In the genomic region with DNA sequence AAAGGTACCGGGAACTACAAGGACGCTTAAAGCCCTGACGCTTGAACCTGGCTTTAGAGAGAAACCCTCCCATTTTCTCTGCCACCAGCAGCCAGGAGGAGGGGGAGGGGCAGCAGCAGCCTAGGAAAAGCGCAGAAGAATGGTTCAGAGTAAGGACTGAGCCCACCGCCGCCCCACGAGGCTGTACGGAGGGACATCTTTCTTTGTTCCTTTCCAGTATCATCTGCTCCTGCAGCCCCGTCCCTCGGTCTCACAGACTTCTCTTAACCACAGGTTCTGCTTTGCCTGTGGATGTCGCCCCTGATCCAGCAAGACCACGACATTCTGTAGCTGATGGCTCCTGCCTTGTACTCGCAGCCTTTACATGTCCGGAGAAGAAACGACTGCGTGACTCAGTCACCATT, we compare ENCODE assay signal across 8 mouse cellular contexts. TPM values are rescaled to one million over a fixed set of nuclear protein-coding genes. Genes with fewer than 3 reads are reported as not detected.
A peak's percentile ranks its signal among the peaks of the same experiment; 100 is the strongest.
DNase-seq lines count a peak whose midpoint lies in the region; ATAC-seq and TF ChIP-seq lines count a peak whose summit lies in the region.

No protein-coding gene starts in this region.

- no peaks in the 10 kb centered on the region for H3K36me3 ChIP-seq in heart, embryonic 11.5 days (ENCODE audit: control insufficient read depth, insufficient read depth, low read length)
- H3K36me3 ChIP-seq in ES-Bruce4 (ENCODE audit: control insufficient read depth, insufficient read depth, low read length, poor library complexity, severe bottlenecking): no peaks in the 10 kb centered on the region
- no peaks in the 10 kb centered on the region; the same call in 1 of the 2 replicates for H3K36me3 ChIP-seq in heart, embryonic 16.5 days (ENCODE audit: control insufficient read depth, insufficient read depth)
- H3K36me3 ChIP-seq in limb, embryonic 15.5 days: 0 out of 2 replicates have a peak, but pooled peaks cover 2% of the 10 kb centered on the region

- peak overlapping the region; percentile 62 for H3K9ac ChIP-seq in heart, embryonic 11.5 days (ENCODE audit: low read depth, low read length)
- H3K9ac ChIP-seq in ES-Bruce4 (ENCODE audit: low read depth, poor library complexity, severe bottlenecking): peak overlapping the region; percentile 22
- peak overlapping the region; percentile 59 for H3K9ac ChIP-seq in heart, embryonic 16.5 days (ENCODE audit: low read length)
- peak overlapping the region; percentile 26; the same call in 1 of the 2 replicates for H3K9ac ChIP-seq in limb, embryonic 15.5 days

- H3K27me3 ChIP-seq in heart, embryonic 11.5 days (ENCODE audit: control insufficient read depth, insufficient read depth, low read length): peaks cover 2% of the 10 kb centered on the region; the same call in 1 of the 2 replicates
- H3K27me3 ChIP-seq in ES-Bruce4 (ENCODE audit: control insufficient read depth, insufficient read depth, low read length, poor library complexity, severe bottlenecking): no peaks in the 10 kb centered on the region
- no peaks in the 10 kb centered on the region for H3K27me3 ChIP-seq in heart, embryonic 16.5 days (ENCODE audit: control insufficient read depth, insufficient read depth, low read length)
- H3K27me3 ChIP-seq in limb, embryonic 15.5 days: peaks cover 7% of the 10 kb centered on the region; the same call in 1 of the 2 replicates

- peak overlapping the region; percentile 86 for H3K4me2 ChIP-seq in heart, embryonic 11.5 days
- peak overlapping the region; percentile 97 for H3K4me2 ChIP-seq in heart, embryonic 16.5 days (ENCODE audit: low read depth, low read length)
- peak overlapping the region; percentile 75 for H3K4me2 ChIP-seq in limb, embryonic 15.5 days

- WGBS in heart, embryonic 11.5 days (ENCODE audit: insufficient replicate concordance): 4% methylated on average over 16 of the region's 16 CpGs
- 3% methylated on average over 16 of the region's 16 CpGs for WGBS in heart, embryonic 16.5 days
- WGBS in limb, embryonic 15.5 days: 2% methylated on average over 16 of the region's 16 CpGs

- peak; percentile 49 for TF ChIP-seq CTCF in ES-Bruce4 (IDR thresholded peaks at IDR 0.05; ENCODE audit: low read depth, low read length)

- H3K4me1 ChIP-seq in heart, embryonic 11.5 days (ENCODE audit: control insufficient read depth, insufficient read depth, low read length): peaks cover 2% of the 10 kb centered on the region; the same call in 1 of the 2 replicates
- H3K4me1 ChIP-seq in ES-Bruce4 (ENCODE audit: control insufficient read depth, insufficient read depth, low read length): peaks cover 2% of the 10 kb centered on the region
- H3K4me1 ChIP-seq in heart, embryonic 16.5 days (ENCODE audit: control insufficient read depth, insufficient read depth, low read length): peaks cover 6% of the 10 kb centered on the region; the same call in 1 of the 2 replicates
- H3K4me1 ChIP-seq in limb, embryonic 15.5 days: peaks cover 11% of the 10 kb centered on the region

- no peak for TF ChIP-seq POLR2A in ES-Bruce4 (IDR thresholded peaks at IDR 0.05; ENCODE audit: insufficient read depth, low read length)

- H3K9me3 ChIP-seq in heart, embryonic 11.5 days (replicated peaks; ENCODE audit: control insufficient read depth, low read length): no peaks in the 10 kb centered on the region
- H3K9me3 ChIP-seq in ES-Bruce4 (replicated peaks; ENCODE audit: control insufficient read depth, insufficient read depth, low read length, poor library complexity, severe bottlenecking): no peaks in the 10 kb centered on the region
- H3K9me3 ChIP-seq in heart, embryonic 16.5 days (replicated peaks; ENCODE audit: control insufficient read depth, low read length): no peaks in the 10 kb centered on the region
- H3K9me3 ChIP-seq in limb, embryonic 15.5 days: no peaks in the 10 kb centered on the region

- H3K27ac ChIP-seq in heart, embryonic 11.5 days (ENCODE audit: low read depth, low read length): no peak overlapping the region
- no peak overlapping the region for H3K27ac ChIP-seq in ES-Bruce4 (ENCODE audit: insufficient read depth, low read length)
- H3K27ac ChIP-seq in heart, embryonic 16.5 days (ENCODE audit: low read length): no peak overlapping the region
- no peak overlapping the region for H3K27ac ChIP-seq in limb, embryonic 15.5 days

- no peak for DNase-seq in heart, adult 8-10 months (ENCODE audit: low spot score)
- peak; percentile 63 to 80 for DNase-seq in cerebellum, postnatal 25 days
- peak; percentile 50 for DNase-seq in neural tube, embryonic 10.5 days (ENCODE audit: extremely low spot score, low spot score)

- no peak for ATAC-seq in heart, embryonic 11.5 days (replicated peaks; ENCODE audit: insufficient number of reproducible peaks, low FRiP score, low TSS enrichment)
- no peak for ATAC-seq in heart, embryonic 16.5 days (replicated peaks; ENCODE audit: extremely low read depth, insufficient read depth, low FRiP score)
- no peak for ATAC-seq in limb, embryonic 15.5 days (ENCODE audit: insufficient number of reproducible peaks, low FRiP score, low TSS enrichment, low read depth)
- no peak for ATAC-seq in erythroblast, adult 5-6 weeks (replicated peaks; ENCODE audit: low FRiP score, poor library complexity, severe bottlenecking)

- peak overlapping the region; percentile 39 for H3K4me3 ChIP-seq in heart, embryonic 11.5 days (ENCODE audit: low read depth, low read length)
- peak overlapping the region; percentile 41 for H3K4me3 ChIP-seq in ES-Bruce4 (ENCODE audit: low read depth, low read length)
- peak overlapping the region; percentile 49 for H3K4me3 ChIP-seq in heart, embryonic 16.5 days (ENCODE audit: low read length)
- peak overlapping the region; percentile 40 for H3K4me3 ChIP-seq in limb, embryonic 15.5 days

- no peak for TF ChIP-seq EP300 in ES-Bruce4 (IDR thresholded peaks at IDR 0.05; ENCODE audit: insufficient read depth, low read depth, low read length)

RNA-seq across cellular contexts. Expression of gene Zap70, which starts 23.6 kb away (rescaled TPM):
- 0.18 and 0.26 TPM in 2 replicates for polyA plus RNA-seq in heart, embryonic 11.5 days (2014; fragmentation: Nextera tagmentation; extraction: Ambion mirVana)
- under 1 TPM in 2 of 4 experiments, not detected in 2; 0.20 to 0.78 TPM for total RNA-seq in heart, adult 8-10 months (2022)
- polyA plus RNA-seq in ES-Bruce4 (2011; ENCODE audit: insufficient read depth, insufficient read length, low read depth, missing spikeins): 0.68 and 1.5 TPM in 2 replicates
- 2.8 and 9.0 TPM in 2 replicates for polyA plus RNA-seq in heart, embryonic 16.5 days (2015; fragmentation: Nextera tagmentation; extraction: Ambion mirVana)
- 0.68 and 0.98 TPM in 2 replicates for polyA plus RNA-seq in limb, embryonic 15.5 days (2015; fragmentation: Nextera tagmentation; extraction: Ambion mirVana)
- total RNA-seq in erythroblast, adult 5-6 weeks (2015; ENCODE audit: low replicate concordance): not detected in 2 replicates
- total RNA-seq in erythroblast, adult 5-6 weeks (2017; ENCODE audit: low replicate concordance): 0.17 and 0.70 TPM in 2 replicates
